Mouse (Mus musculus) lung, adult 2 months (tissue): Measurements from ENCODE around the gene Slc22a8.

Experiments used
- CTCF ChIP-seq: fragments of 200-500 bp; IDR thresholded peaks from 2 replicates; pipeline ENCODE4 v1.5.1; 2011; ENCODE audit warnings: mild to moderate bottlenecking, low read length, control low read depth; ENCODE audit not compliant: insufficient read depth
- POLR2A ChIP-seq: fragments of 200-500 bp; IDR thresholded peaks from 2 replicates; pipeline ENCODE4 v1.6.1; 2011; ENCODE audit warnings: low read depth, mild to moderate bottlenecking, control low read depth, low read length, borderline replicate concordance; ENCODE audit errors: extremely low read depth

GRCm38 (mm10) chr19:8656341-8656740 is 65.3 kb downstream of the Slc22a8 start:
- no peak for TF ChIP-seq POLR2A
- no peak for TF ChIP-seq CTCF
